Mouse (Mus musculus): ENCODE measurements around the gene Trmo. TPM values are rescaled to one million over a fixed set of nuclear protein-coding genes. Genes with fewer than 3 reads are reported as not detected.

Gene Trmo
- polyA plus RNA-seq, 1 experiment from 2014 or later = 11.1 TPM

- WGBS = 4% methylated on average over 3 of the region's 3 CpGs
- peaks cover 3% of the 10 kb centered on the region; the same call in 1 of the 2 replicates for H3K4me1 ChIP-seq (ENCODE audit: control insufficient read depth, insufficient read depth, low read length)
- no peak overlapping the region for H3K4me2 ChIP-seq (ENCODE audit: low read depth, low read length)
Measured at GRCm38 (mm10) chr4:46337990-46338389, 51.2 kb downstream of the Trmo start.

DNA sequence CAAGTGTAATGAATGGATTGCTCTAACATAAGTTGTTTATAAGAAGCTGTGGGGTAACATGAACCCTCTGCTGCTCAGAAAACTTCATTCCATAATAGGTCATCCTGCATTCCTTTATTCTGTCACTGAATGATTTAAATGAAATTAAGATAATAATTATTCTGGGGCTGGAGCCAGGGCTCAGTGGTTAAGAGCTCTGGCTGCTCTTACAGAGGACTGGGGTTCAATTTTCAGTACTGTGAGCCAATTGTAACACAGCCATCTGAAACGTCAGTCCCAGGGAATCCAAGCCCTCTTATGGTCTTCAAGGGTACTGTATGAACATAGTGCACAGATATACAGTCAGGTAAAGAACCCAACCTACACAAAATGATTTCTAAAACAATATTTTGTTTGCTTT lies 53.4 kb downstream of the Trmo start:
- peaks cover 3% of the 10 kb centered on the region; the same call in 1 of the 2 replicates for H3K4me1 ChIP-seq (ENCODE audit: control insufficient read depth, insufficient read depth, low read length)
- H3K9me3 ChIP-seq (replicated peaks; ENCODE audit: control insufficient read depth, low read length) = no peaks in the 10 kb centered on the region; the same call in 1 of the 2 replicates
- H3K9ac ChIP-seq (ENCODE audit: low read length) = no peak overlapping the region
- no peak for ATAC-seq (replicated peaks; ENCODE audit: extremely low read depth, insufficient read depth, low FRiP score)
- no peak overlapping the region for H3K4me2 ChIP-seq (ENCODE audit: low read depth, low read length)
- H3K36me3 ChIP-seq (ENCODE audit: control insufficient read depth, insufficient read depth) = no peaks in the 10 kb centered on the region
- peaks cover 32% of the 10 kb centered on the region for H3K27me3 ChIP-seq (ENCODE audit: control insufficient read depth, insufficient read depth, low read length)
- 20% methylated on average over 1 of the region's 1 CpGs for WGBS
- H3K4me3 ChIP-seq (ENCODE audit: low read length) = no peak overlapping the region
- no peak overlapping the region for H3K27ac ChIP-seq (ENCODE audit: low read length)

More at GRCm38 (mm10) chr4:46337990-46338389, 51.2 kb downstream of the Trmo start:
- Histone ChIP-seq H3K27me3 (ENCODE audit: control insufficient read depth, insufficient read depth, low read length) (peaks cover 54% of the 10 kb centered on the region), H3K36me3 (ENCODE audit: control insufficient read depth, insufficient read depth) (no peaks in the 10 kb centered on the region), H3K27ac (ENCODE audit: low read length) (no peak overlapping the region), H3K9me3 (replicated peaks; ENCODE audit: control insufficient read depth, low read length) (no peaks in the 10 kb centered on the region; the same call in 1 of the 2 replicates), H3K9ac (ENCODE audit: low read length) (no peak overlapping the region), H3K4me3 (ENCODE audit: low read length) (no peak overlapping the region)
- ATAC-seq (replicated peaks; ENCODE audit: extremely low read depth, insufficient read depth, low FRiP score) = no peak

GRCm38 (mm10) chr4:46328906-46329305 lies 60.3 kb downstream of the Trmo start:
- H3K4me3 ChIP-seq (ENCODE audit: low read length) = no peak overlapping the region
- no peaks in the 10 kb centered on the region for H3K4me1 ChIP-seq (ENCODE audit: control insufficient read depth, insufficient read depth, low read length)
- no peak overlapping the region for H3K4me2 ChIP-seq (ENCODE audit: low read depth, low read length)
- no peaks in the 10 kb centered on the region; the same call in 1 of the 2 replicates for H3K9me3 ChIP-seq (replicated peaks; ENCODE audit: control insufficient read depth, low read length)
- no peaks in the 10 kb centered on the region for H3K36me3 ChIP-seq (ENCODE audit: control insufficient read depth, insufficient read depth)
- WGBS = 50% methylated on average over 3 of the region's 3 CpGs
- H3K27ac ChIP-seq (ENCODE audit: low read length) = no peak overlapping the region
- ATAC-seq (replicated peaks; ENCODE audit: extremely low read depth, insufficient read depth, low FRiP score) = no peak
- no peaks in the 10 kb centered on the region; the same call in 1 of the 2 replicates for H3K27me3 ChIP-seq (ENCODE audit: control insufficient read depth, insufficient read depth, low read length)
- no peak overlapping the region for H3K9ac ChIP-seq (ENCODE audit: low read length)

Other genes starting within 250 kb of the Trmo start
- gene Xpa, start 193.1 kb downstream of the Trmo start, polyA plus RNA-seq (2015; fragmentation: Nextera tagmentation; extraction: Ambion mirVana) = 14.5 and 15.2 TPM in 2 replicates
- gene Foxe1, start 45.8 kb downstream of the Trmo start, polyA plus RNA-seq (2015; fragmentation: Nextera tagmentation; extraction: Ambion mirVana) = not detected in 2 replicates
- 1.1 and 1.8 TPM in 2 replicates for gene Hemgn, start 24.1 kb upstream of the Trmo start, polyA plus RNA-seq (2015; fragmentation: Nextera tagmentation; extraction: Ambion mirVana)
- gene Anp32b, start 61.5 kb upstream of the Trmo start, polyA plus RNA-seq (2015; fragmentation: Nextera tagmentation; extraction: Ambion mirVana) = 149 and 156 TPM in 2 replicates
- gene Nans, start 99.8 kb upstream of the Trmo start, polyA plus RNA-seq (2015; fragmentation: Nextera tagmentation; extraction: Ambion mirVana) = 52.1 and 62.3 TPM in 2 replicates
- gene Trim14, start 146.7 kb upstream of the Trmo start, polyA plus RNA-seq (2015; fragmentation: Nextera tagmentation; extraction: Ambion mirVana) = 1.9 and 4.7 TPM in 2 replicates
- gene Coro2a, start 212.8 kb upstream of the Trmo start, polyA plus RNA-seq (2015; fragmentation: Nextera tagmentation; extraction: Ambion mirVana) = 3.6 and 7.1 TPM in 2 replicates

Data from heart, embryonic 16.5 days (tissue).